Mouse (Mus musculus) neural tube, embryonic 11.5 days (tissue): Measurements from ENCODE around the gene Gpbar1. TPM values are rescaled to one million over a fixed set of nuclear protein-coding genes. Genes with fewer than 3 reads are reported as not detected.
"Not testable (repeated sequence)": the region's sequence is repeated elsewhere in the genome, so short reads cannot be mapped to it uniquely, and the experiment has no call there.

Experiments used
- ATAC-seq: fragments of 200-750 bp; cut with Nextera tagmentation; 2 replicates; pipeline ENCODE4 v1.8.0; 2017; ENCODE audit warnings: moderate number of reproducible peaks, mild to moderate bottlenecking, moderate TSS enrichment, moderate library complexity; ENCODE audit not compliant: insufficient read depth, low FRiP score, low TSS enrichment
- DNase-seq: peaks from one replicate; pipeline ENCODE4 v3.0.0-alpha.2; 2015; ENCODE audit warnings: low spot score
- H3K27ac ChIP-seq: fragments of 300-500 bp; sonication (generic); 2 replicates; pipeline ENCODE4 v1.5.1; 2014; ENCODE audit warnings: low read depth, mild to moderate bottlenecking, low read length
- H3K27me3 ChIP-seq: fragments of 300-500 bp; sonication (generic); 2 replicates; pipeline ENCODE4 v1.6.1; 2014; ENCODE audit warnings: mild to moderate bottlenecking, low read length, mixed read lengths; ENCODE audit not compliant: control insufficient read depth, insufficient read depth
- H3K36me3 ChIP-seq: fragments of 300-500 bp; sonication (generic); 2 replicates; pipeline ENCODE4 v1.6.1; 2014; ENCODE audit warnings: mild to moderate bottlenecking, low read length, moderate library complexity, mixed read lengths; ENCODE audit not compliant: control insufficient read depth, insufficient read depth
- H3K4me1 ChIP-seq: fragments of 300-500 bp; sonication (generic); 2 replicates; pipeline ENCODE4 v1.6.1; 2014; ENCODE audit warnings: low read length, mixed read lengths; ENCODE audit not compliant: control insufficient read depth, insufficient read depth
- H3K4me2 ChIP-seq: fragments of 300-500 bp; sonication (generic); 2 replicates; pipeline ENCODE4 v1.6.1; 2014; ENCODE audit warnings: low read depth, mild to moderate bottlenecking, moderate library complexity
- H3K4me3 ChIP-seq: fragments of 300-500 bp; sonication (generic); 2 replicates; pipeline ENCODE4 v1.5.1; 2014; ENCODE audit warnings: low read depth, low read length
- H3K9ac ChIP-seq: fragments of 300-500 bp; sonication (generic); 2 replicates; pipeline ENCODE4 v1.6.1; 2014; ENCODE audit warnings: mild to moderate bottlenecking, low read length
- H3K9me3 ChIP-seq: fragments of 300-500 bp; sonication (generic); 2 replicates; pipeline ENCODE4 v1.6.1; 2016; ENCODE audit warnings: low read length; ENCODE audit not compliant: control insufficient read depth
- WGBS: fragments of 180-500 bp; shearing (Covaris S2); extraction: QIAGEN DNeasy Blood & Tissue Kit; methylation state at CpG from one replicate; pipeline ENCODE4 v1.1.7; 2014; 5-methylcytosine and 5-hydroxymethylcytosine counted together
- polyA plus RNA-seq: library from polyadenylated mRNA; unstranded; fragments of >200 nt; fragmentation: Nextera tagmentation; extraction: Ambion mirVana; gene quantifications from 2 replicates; pipeline ENCODE4 v1.2.1, GENCODE M21; 2014

Gpbar1 gene
- polyA plus RNA-seq, 1 experiment from 2014 or later, result 0.21 TPM

DNA sequence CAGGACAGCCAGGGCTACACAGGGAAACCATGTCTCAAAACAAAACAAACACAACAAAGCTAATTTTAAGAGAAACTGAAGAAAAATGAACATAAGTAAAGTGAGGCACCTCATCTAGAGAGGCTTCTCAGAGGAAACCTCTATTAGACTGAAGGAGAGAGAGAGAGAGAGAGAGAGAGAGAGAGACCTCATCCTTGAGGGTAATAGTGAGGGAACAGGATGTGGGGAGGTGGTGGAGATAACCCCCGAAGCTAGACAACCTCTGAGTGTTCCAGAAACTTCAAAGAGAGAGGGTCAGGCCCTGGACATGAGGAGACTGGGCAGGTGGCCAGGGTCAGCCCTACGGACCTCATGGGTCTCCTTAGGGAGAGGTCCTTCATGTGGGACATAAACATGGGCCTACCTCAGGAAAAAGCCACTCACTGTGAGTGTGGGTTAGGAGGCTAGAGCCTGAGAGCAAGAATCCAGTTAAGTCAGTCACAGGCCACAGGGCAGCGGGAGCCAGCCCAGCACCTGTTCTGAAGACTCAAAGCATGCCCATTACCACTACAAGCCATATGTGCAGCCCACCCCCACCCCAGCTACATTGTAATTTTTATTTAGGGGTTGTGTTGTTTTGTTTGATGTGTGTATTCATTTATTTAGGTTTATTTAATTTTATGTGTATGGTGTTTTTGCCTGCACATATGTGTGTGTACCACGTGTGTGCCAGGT is 37.9 kb downstream of the Gpbar1 start:
- WGBS, result 77% methylated on average over 4 of the region's 4 CpGs
- no peak overlapping the region for H3K27ac ChIP-seq
- no peaks in the 10 kb centered on the region for H3K9me3 ChIP-seq
- ATAC-seq (no peak), DNase-seq (no peak)
- H3K9ac ChIP-seq, result no peak overlapping the region
- no peak overlapping the region for H3K4me2 ChIP-seq
- no peaks in the 10 kb centered on the region for H3K27me3 ChIP-seq
- H3K4me1 ChIP-seq, result no peaks in the 10 kb centered on the region
- H3K4me3 ChIP-seq, result no peak overlapping the region
- H3K36me3 ChIP-seq, result no peaks in the 10 kb centered on the region

DNA sequence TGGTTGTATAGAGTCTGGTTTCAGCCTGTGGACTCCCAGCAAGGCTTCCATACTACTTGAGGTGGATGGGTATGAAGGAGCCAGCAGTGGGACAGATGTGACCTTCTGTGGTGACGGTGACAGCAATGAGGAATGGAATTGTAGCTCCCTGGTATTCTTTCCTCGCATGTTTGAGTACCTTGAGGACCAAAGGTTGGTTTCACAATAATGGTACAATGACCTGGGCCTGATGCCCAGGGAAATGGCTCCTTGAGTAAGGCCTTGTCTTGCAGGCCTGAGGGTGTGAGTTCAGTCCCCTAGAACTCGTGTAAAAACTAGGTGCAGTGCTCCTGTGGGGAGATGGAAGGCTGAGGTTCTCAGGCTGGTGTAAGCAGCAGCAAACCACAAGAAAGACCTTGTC is 40.4 kb downstream of the Gpbar1 start:
- 86% methylated on average over 3 of the region's 3 CpGs for WGBS
- no peaks in the 10 kb centered on the region for H3K9me3 ChIP-seq
- no peak overlapping the region for H3K9ac ChIP-seq
- no peaks in the 10 kb centered on the region for H3K27me3 ChIP-seq
- no peak overlapping the region for H3K27ac ChIP-seq
- H3K4me3 ChIP-seq, result no peak overlapping the region
- DNase-seq (no peak), ATAC-seq (no peak)
- no peaks in the 10 kb centered on the region for H3K4me1 ChIP-seq
- H3K36me3 ChIP-seq, result no peaks in the 10 kb centered on the region
- no peak overlapping the region for H3K4me2 ChIP-seq

DNA sequence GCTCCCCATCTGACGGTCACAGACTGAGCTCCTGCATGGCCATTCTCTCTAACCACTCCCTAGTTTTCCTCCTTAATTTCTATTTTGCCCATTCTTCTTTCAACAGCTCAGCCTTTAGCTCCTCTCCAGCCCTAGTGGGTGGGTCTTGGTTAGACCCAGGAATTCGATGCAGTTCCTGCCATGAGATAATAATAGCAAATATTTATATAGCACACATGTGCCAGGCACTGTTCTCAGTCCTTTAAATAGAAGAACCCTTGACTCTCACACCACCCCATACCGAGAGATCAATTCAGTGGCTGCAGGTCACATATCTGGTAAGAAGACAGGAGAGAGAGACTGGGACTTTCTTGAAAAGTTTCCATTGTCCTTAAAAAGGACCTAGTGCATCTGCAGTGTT is 43.0 kb downstream of the Gpbar1 start:
- no peak overlapping the region for H3K27ac ChIP-seq
- DNase-seq (no peak), ATAC-seq (no peak)
- no peaks in the 10 kb centered on the region for H3K4me1 ChIP-seq
- no peaks in the 10 kb centered on the region for H3K36me3 ChIP-seq
- H3K9ac ChIP-seq, result no peak overlapping the region
- no peak overlapping the region for H3K4me2 ChIP-seq
- no peaks in the 10 kb centered on the region for H3K27me3 ChIP-seq
- WGBS, result 88% methylated on average over 3 of the region's 3 CpGs
- no peaks in the 10 kb centered on the region for H3K9me3 ChIP-seq
- no peak overlapping the region for H3K4me3 ChIP-seq

DNA sequence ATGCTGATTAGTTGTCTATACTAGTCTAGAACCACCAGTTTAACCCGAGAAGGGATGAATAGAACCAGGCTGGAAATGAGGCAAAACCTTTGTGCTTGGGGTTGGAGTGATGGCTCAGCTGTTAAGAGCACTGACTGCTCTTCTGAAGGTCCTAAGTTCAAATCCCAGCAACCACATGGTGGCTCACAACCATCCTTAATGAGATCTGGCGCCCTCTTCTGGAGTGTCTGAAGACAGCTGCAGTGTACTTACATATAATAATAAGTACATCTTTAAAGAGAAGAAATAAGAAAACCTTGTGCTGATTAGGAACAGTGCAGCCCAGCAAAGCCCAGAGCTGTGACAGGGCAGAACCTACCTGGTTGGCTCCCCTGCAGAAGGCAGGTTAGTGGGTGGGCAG is 48.6 kb downstream of the Gpbar1 start:
- H3K4me3 ChIP-seq, H3K27ac ChIP-seq, H3K4me2 ChIP-seq, H3K4me1 ChIP-seq, H3K36me3 ChIP-seq, H3K27me3 ChIP-seq, ATAC-seq, H3K9ac ChIP-seq, H3K9me3 ChIP-seq, DNase-seq: not testable (repeated sequence)
- 83% methylated on average over 2 of the region's 2 CpGs for WGBS

Other genes starting within 250 kb of the Gpbar1 start
- gene Tns1, start 154.1 kb upstream of the Gpbar1 start, polyA plus RNA-seq, result 17.9 and 19.9 TPM in 2 replicates
- 0.38 and 0.78 TPM in 2 replicates for gene Rufy4, start 153.0 kb upstream of the Gpbar1 start, polyA plus RNA-seq
- gene Cxcr2, start 124.6 kb upstream of the Gpbar1 start, polyA plus RNA-seq, result 0.24 TPM in 1 of 2 replicates, not detected in the other
- not detected in 2 replicates for gene Cxcr1, start 83.9 kb upstream of the Gpbar1 start, polyA plus RNA-seq
- 308 and 318 TPM in 2 replicates for gene Arpc2, start 42.5 kb upstream of the Gpbar1 start, polyA plus RNA-seq
- 195 and 215 TPM in 2 replicates for gene Aamp, start 6.2 kb downstream of the Gpbar1 start, polyA plus RNA-seq
- 104 and 107 TPM in 2 replicates for gene Pnkd, start 6.4 kb downstream of the Gpbar1 start, polyA plus RNA-seq
- 8.3 and 8.5 TPM in 2 replicates for gene Tmbim1, start 27.1 kb downstream of the Gpbar1 start, polyA plus RNA-seq
- gene Catip, start 83.6 kb downstream of the Gpbar1 start, polyA plus RNA-seq, result 0.20 and 0.26 TPM in 2 replicates
- gene Slc11a1, start 96.6 kb downstream of the Gpbar1 start, polyA plus RNA-seq, result 1.9 and 2.3 TPM in 2 replicates
- gene Ctdsp1, start 113.0 kb downstream of the Gpbar1 start, polyA plus RNA-seq, result 41.5 and 43.5 TPM in 2 replicates
- gene Vil1, start 130.8 kb downstream of the Gpbar1 start, polyA plus RNA-seq, result 0.09 and 0.15 TPM in 2 replicates
- 90.2 and 90.5 TPM in 2 replicates for gene Cnot9, start 227.5 kb downstream of the Gpbar1 start, polyA plus RNA-seq